Mouse (Mus musculus): ENCODE results near the gene Gm20388.
A peak's percentile ranks its signal among the peaks of the same experiment; 100 is the strongest.

Gene Gm20388

GRCm38 (mm10) chr8:122803906-122804761, 2893.5 kb downstream of the Gm20388 start:
- no peak for DNase-seq (ENCODE audit: extremely low spot score, low read depth, low spot score)

- DNase-seq (ENCODE audit: extremely low spot score, low read depth, low spot score): no peak
Observed at GRCm38 (mm10) chr8:122805349-122805748, 2894.7 kb downstream of the Gm20388 start.

GRCm38 (mm10) chr8:122806956-122807538, 2896.4 kb downstream of the Gm20388 start:
- no peak for DNase-seq (ENCODE audit: extremely low spot score, low read depth, low spot score)

GRCm38 (mm10) chr8:122807907-122808306, 2897.3 kb downstream of the Gm20388 start:
- no peak for DNase-seq (ENCODE audit: extremely low spot score, low read depth, low spot score)

- DNase-seq (ENCODE audit: extremely low spot score, low read depth, low spot score): no peak
Observed at GRCm38 (mm10) chr8:122810376-122810775, 2899.7 kb downstream of the Gm20388 start.

- no peak for DNase-seq (ENCODE audit: extremely low spot score, low read depth, low spot score)
Observed at GRCm38 (mm10) chr8:122811870-122812494, 2901.3 kb downstream of the Gm20388 start.

- DNase-seq (ENCODE audit: extremely low spot score, low read depth, low spot score): no peak
Observed at GRCm38 (mm10) chr8:122812610-122813250, 2902.1 kb downstream of the Gm20388 start.

GRCm38 (mm10) chr8:122814608-122815007, 2904.0 kb downstream of the Gm20388 start:
- DNase-seq (ENCODE audit: extremely low spot score, low read depth, low spot score): no peak

- DNase-seq (ENCODE audit: extremely low spot score, low read depth, low spot score): no peak
Observed at GRCm38 (mm10) chr8:122816965-122817364, 2906.3 kb downstream of the Gm20388 start.

- DNase-seq (ENCODE audit: extremely low spot score, low read depth, low spot score): no peak
Observed at GRCm38 (mm10) chr8:122817724-122818496, 2907.3 kb downstream of the Gm20388 start.

- no peak for DNase-seq (ENCODE audit: extremely low spot score, low read depth, low spot score)
Observed at GRCm38 (mm10) chr8:122819776-122820175, 2909.1 kb downstream of the Gm20388 start.

GRCm38 (mm10) chr8:122824571-122824970, 2913.9 kb downstream of the Gm20388 start:
- no peak for DNase-seq (ENCODE audit: extremely low spot score, low read depth, low spot score)

GRCm38 (mm10) chr8:122824986-122825385, 2914.3 kb downstream of the Gm20388 start:
- no peak for DNase-seq (ENCODE audit: extremely low spot score, low read depth, low spot score)

GRCm38 (mm10) chr8:122825408-122825807, 2914.8 kb downstream of the Gm20388 start:
- no peak for DNase-seq (ENCODE audit: extremely low spot score, low read depth, low spot score)

- DNase-seq (ENCODE audit: extremely low spot score, low read depth, low spot score): no peak
Observed at GRCm38 (mm10) chr8:122829396-122829795, 2918.8 kb downstream of the Gm20388 start.

GRCm38 (mm10) chr8:122830349-122831061, 2919.9 kb downstream of the Gm20388 start:
- peak; percentile 47 for DNase-seq (ENCODE audit: extremely low spot score, low read depth, low spot score)

- DNase-seq (ENCODE audit: extremely low spot score, low read depth, low spot score): no peak
Observed at GRCm38 (mm10) chr8:122834416-122834815, 2923.8 kb downstream of the Gm20388 start.

- peak; percentile 54 for DNase-seq (ENCODE audit: extremely low spot score, low read depth, low spot score)
Observed at GRCm38 (mm10) chr8:122834971-122835370, 2924.3 kb downstream of the Gm20388 start.

- DNase-seq (ENCODE audit: extremely low spot score, low read depth, low spot score): no peak
Observed at GRCm38 (mm10) chr8:122836199-122836598, 2925.6 kb downstream of the Gm20388 start.

- no peak for DNase-seq (ENCODE audit: extremely low spot score, low read depth, low spot score)
Observed at GRCm38 (mm10) chr8:122836696-122837095, 2926.1 kb downstream of the Gm20388 start.
